Mouse (Mus musculus) midbrain, postnatal 0 days (tissue): ENCODE data around the gene 1700015F17Rik. TPM values are rescaled to one million over a fixed set of nuclear protein-coding genes. Genes with fewer than 3 reads are reported as not detected.

Experiments
- ATAC-seq: fragments of 200-750 bp; cut with Nextera tagmentation; 2 replicates; pipeline ENCODE4 v1.8.0; 2017; ENCODE audit warnings: moderate number of reproducible peaks, mild to moderate bottlenecking, moderate TSS enrichment, moderate library complexity; ENCODE audit not compliant: low FRiP score
- DNase-seq: peaks from one replicate; pipeline ENCODE4 v3.0.0-alpha.2; 2015; ENCODE audit warnings: low spot score
- H3K27ac ChIP-seq: fragments of 300-500 bp; sonication (generic); 2 replicates; pipeline ENCODE4 v1.5.1; 2014; ENCODE audit warnings: low read depth, mild to moderate bottlenecking, low read length, mixed read lengths
- H3K27me3 ChIP-seq: fragments of 300-500 bp; sonication (generic); 2 replicates; pipeline ENCODE4 v1.6.1; 2014; ENCODE audit warnings: low read length, control low read depth, mixed read lengths; ENCODE audit not compliant: insufficient read depth
- H3K36me3 ChIP-seq: fragments of 300-500 bp; sonication (generic); 2 replicates; pipeline ENCODE4 v1.6.1; 2014; ENCODE audit warnings: low read length, control low read depth, mixed read lengths; ENCODE audit not compliant: insufficient read depth
- H3K4me1 ChIP-seq: fragments of 300-500 bp; sonication (generic); 2 replicates; pipeline ENCODE4 v1.6.1; 2014; ENCODE audit warnings: mild to moderate bottlenecking, control low read depth, antibody characterized with exemption, low read length, mixed read lengths; ENCODE audit not compliant: insufficient read depth
- H3K4me2 ChIP-seq: fragments of 300-500 bp; sonication (generic); 2 replicates; pipeline ENCODE4 v1.6.1; 2014; ENCODE audit warnings: low read depth, mild to moderate bottlenecking, low read length, mixed read lengths; ENCODE audit not compliant: poor library complexity, severe bottlenecking
- H3K4me3 ChIP-seq: fragments of 300-500 bp; sonication (generic); 2 replicates; pipeline ENCODE4 v1.5.1; 2014; ENCODE audit warnings: low read depth, mild to moderate bottlenecking, low read length, moderate library complexity
- H3K9ac ChIP-seq: fragments of 300-500 bp; sonication (generic); replicated peaks from 2 replicates; pipeline ENCODE4 v1.6.1; 2014; ENCODE audit warnings: mild to moderate bottlenecking, low read length, moderate library complexity, mixed read lengths; ENCODE audit not compliant: poor library complexity, severe bottlenecking
- H3K9me3 ChIP-seq: fragments of 300-500 bp; sonication (generic); 2 replicates; pipeline ENCODE4 v1.6.1; 2016; ENCODE audit warnings: low read length, control low read depth
- CTCF ChIP-seq: IDR thresholded peaks from 2 replicates; pipeline ENCODE4 v1.5.1; 2016; ENCODE audit warnings: antibody characterized with exemption, mild to moderate bottlenecking
- WGBS: fragments of 180-500 bp; shearing (Covaris S2); extraction: QIAGEN DNeasy Blood & Tissue Kit; methylation state at CpG from one replicate; pipeline ENCODE4 v1.1.7; 2014; 5-methylcytosine and 5-hydroxymethylcytosine counted together
- polyA plus RNA-seq: library from polyadenylated mRNA; unstranded; fragments of >200 nt; fragmentation: Nextera tagmentation; extraction: Ambion mirVana; gene quantifications from 2 replicates; pipeline ENCODE4 v1.2.1, GENCODE M21; 2015
- total RNA-seq: library from RNA; depleted of rRNA; stranded (reverse); fragments of >200 nt; gene quantifications from 2 replicates; pipeline ENCODE4 v1.2.3, GENCODE M21; 2014

The 1700015F17Rik gene
- total and polyA plus RNA-seq, 2 experiments from 2014 or later: 0.22 TPM; not detected in 1

- no peaks in the 10 kb centered on the region for H3K4me1 ChIP-seq
- no peak overlapping the region for H3K4me2 ChIP-seq
- 64% methylated on average over 10 of the region's 10 CpGs for WGBS
- no peak overlapping the region for H3K9ac ChIP-seq
- no peak for TF ChIP-seq CTCF
- H3K4me3 ChIP-seq: no peak overlapping the region
- no peak overlapping the region for H3K27ac ChIP-seq
- no peaks in the 10 kb centered on the region for H3K27me3 ChIP-seq
- H3K36me3 ChIP-seq: no peaks in the 10 kb centered on the region; the same call in 1 of the 2 replicates
- no peak for ATAC-seq
- H3K9me3 ChIP-seq: no peaks in the 10 kb centered on the region
- no peak for DNase-seq
Observed at GRCm38 (mm10) chr5:5510304-5510887, 31.5 kb upstream of the 1700015F17Rik start.

- whole genome bisulfite sequencing: 82% methylated on average over 10 of the region's 10 CpGs
- Histone ChIP-seq H3K36me3 (no peaks in the 10 kb centered on the region; the same call in 1 of the 2 replicates), H3K4me1 (no peaks in the 10 kb centered on the region), H3K4me3 (no peak overlapping the region), H3K9me3 (no peaks in the 10 kb centered on the region), H3K4me2 (peak overlapping the region; percentile 19; the same call in 1 of the 2 replicates), H3K27ac (no peak overlapping the region), H3K9ac (no peak overlapping the region), H3K27me3 (no peaks in the 10 kb centered on the region)
- ATAC-seq: peak; percentile 27; the same call in 1 of the 2 replicates
- no peak for DNase-seq
- TF ChIP-seq CTCF: no peak
Observed at GRCm38 (mm10) chr5:5508231-5508630, 29.3 kb upstream of the 1700015F17Rik start.

GRCm38 (mm10) chr5:5507701-5508225 lies 28.8 kb upstream of the 1700015F17Rik start:
- Histone ChIP-seq H3K4me2 (peak overlapping the region; percentile 19; the same call in 1 of the 2 replicates), H3K36me3 (no peaks in the 10 kb centered on the region; the same call in 1 of the 2 replicates), H3K9ac (no peak overlapping the region), H3K9me3 (no peaks in the 10 kb centered on the region), H3K27ac (no peak overlapping the region), H3K4me3 (no peak overlapping the region), H3K27me3 (no peaks in the 10 kb centered on the region), H3K4me1 (no peaks in the 10 kb centered on the region)
- peak; percentile 70 for ATAC-seq
- DNase-seq: peak; percentile 81
- 26% methylated on average over 20 of the region's 20 CpGs for WGBS
- peak; percentile 82 for TF ChIP-seq CTCF

- H3K9me3 ChIP-seq: no peaks in the 10 kb centered on the region
- H3K9ac ChIP-seq: no peak overlapping the region
- ATAC-seq (no peak), DNase-seq (peak; percentile 28)
- no peak for TF ChIP-seq CTCF
- H3K27me3 ChIP-seq: no peaks in the 10 kb centered on the region
- no peaks in the 10 kb centered on the region for H3K4me1 ChIP-seq
- no peak overlapping the region for H3K4me2 ChIP-seq
- H3K27ac ChIP-seq: no peak overlapping the region
- WGBS: 88% methylated on average over 13 of the region's 13 CpGs
- H3K36me3 ChIP-seq: no peaks in the 10 kb centered on the region
- no peak overlapping the region for H3K4me3 ChIP-seq
Observed at GRCm38 (mm10) chr5:5504456-5504855, 25.5 kb upstream of the 1700015F17Rik start.

GRCm38 (mm10) chr5:5503381-5503780 lies 24.4 kb upstream of the 1700015F17Rik start:
- Histone ChIP-seq H3K36me3 (no peaks in the 10 kb centered on the region), H3K27ac (no peak overlapping the region), H3K4me2 (no peak overlapping the region), H3K9me3 (no peaks in the 10 kb centered on the region), H3K9ac (no peak overlapping the region), H3K4me1 (no peaks in the 10 kb centered on the region), H3K4me3 (no peak overlapping the region), H3K27me3 (no peaks in the 10 kb centered on the region)
- TF ChIP-seq CTCF: no peak
- no peak for DNase-seq
- 78% methylated on average over 4 of the region's 4 CpGs for WGBS
- ATAC-seq: no peak

GRCm38 (mm10) chr5:5501583-5501982 lies 22.6 kb upstream of the 1700015F17Rik start:
- no peak overlapping the region for H3K4me2 ChIP-seq
- ATAC-seq (no peak), DNase-seq (no peak)
- no peak overlapping the region for H3K27ac ChIP-seq
- TF ChIP-seq CTCF: no peak
- H3K9ac ChIP-seq: no peak overlapping the region
- 82% methylated on average over 2 of the region's 2 CpGs for WGBS
- no peaks in the 10 kb centered on the region for H3K9me3 ChIP-seq
- no peaks in the 10 kb centered on the region for H3K36me3 ChIP-seq
- no peaks in the 10 kb centered on the region for H3K4me1 ChIP-seq
- no peaks in the 10 kb centered on the region for H3K27me3 ChIP-seq
- no peak overlapping the region for H3K4me3 ChIP-seq
